Mouse (Mus musculus): ENCODE measurements at regions not wholly inside any gene's neighbourhood (a gene's known extent, or its start where the extent isn't known, plus 50 kb on each side); places are given as distances from the start of the nearest gene placed in this dataset.
A peak's percentile ranks its signal among the peaks of the same experiment; 100 is the strongest.

GRCm38 (mm10) chr5:133927054-133927453 lies 172.5 kb upstream of the Castor2 start:
- Histone ChIP-seq H3K9me3 (peaks cover 4% of the 10 kb centered on the region; the same call in 1 of the 2 replicates), H3K27ac (no peak overlapping the region), H3K4me1 (replicated peaks) (peaks cover 11% of the 10 kb centered on the region), H3K4me2 (no peak overlapping the region), H3K27me3 (no peaks in the 10 kb centered on the region), H3K4me3 (no peak overlapping the region), H3K9ac (no peak overlapping the region), H3K36me3 (no peaks in the 10 kb centered on the region)
- ATAC-seq (ENCODE audit: low FRiP score) = no peak
- WGBS = 78% methylated on average over 5 of the region's 5 CpGs

GRCm38 (mm10) chr5:133925184-133925900 lies 174.2 kb upstream of the Castor2 start:
- Histone ChIP-seq H3K36me3 (no peaks in the 10 kb centered on the region), H3K27ac (peak overlapping the region; percentile 85), H3K4me2 (no peak overlapping the region), H3K4me1 (replicated peaks) (peaks cover 11% of the 10 kb centered on the region), H3K9me3 (peaks cover 4% of the 10 kb centered on the region; the same call in 1 of the 2 replicates), H3K27me3 (no peaks in the 10 kb centered on the region), H3K9ac (no peak overlapping the region), H3K4me3 (no peak overlapping the region)
- peak; percentile 65 for ATAC-seq (ENCODE audit: low FRiP score)
- WGBS = 26% methylated on average over 5 of the region's 5 CpGs

DNA sequence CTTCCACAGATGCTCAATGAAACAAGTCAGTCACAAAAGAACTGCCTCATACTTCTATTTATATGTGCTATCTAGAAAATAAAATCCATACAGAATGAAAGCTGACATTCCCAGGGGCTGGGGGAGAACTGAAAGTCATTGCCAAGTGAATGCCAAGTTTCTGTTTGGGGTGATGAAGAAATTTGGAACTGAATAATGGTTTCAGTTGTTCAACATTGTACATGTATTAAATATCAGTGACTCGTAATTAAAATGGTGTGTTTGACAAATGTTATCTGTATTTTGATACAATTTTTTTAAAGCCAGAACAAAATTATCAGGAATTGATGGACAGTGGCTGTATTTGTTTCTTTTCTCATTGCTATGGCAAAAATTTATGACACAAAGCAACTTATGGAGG lies 177.3 kb upstream of the Castor2 start:
- H3K4me2 ChIP-seq = no peak overlapping the region
- H3K27me3 ChIP-seq = no peaks in the 10 kb centered on the region
- WGBS = 91% methylated on average over 1 of the region's 1 CpGs
- peaks cover 11% of the 10 kb centered on the region for H3K4me1 ChIP-seq (replicated peaks)
- H3K27ac ChIP-seq = no peak overlapping the region
- no peaks in the 10 kb centered on the region for H3K36me3 ChIP-seq
- no peak for ATAC-seq (ENCODE audit: low FRiP score)
- peaks cover 4% of the 10 kb centered on the region; the same call in 1 of the 2 replicates for H3K9me3 ChIP-seq
- no peak overlapping the region for H3K4me3 ChIP-seq
- H3K9ac ChIP-seq = no peak overlapping the region

- no peak overlapping the region for H3K27ac ChIP-seq
- H3K9ac ChIP-seq = no peak overlapping the region
- no peaks in the 10 kb centered on the region for H3K9me3 ChIP-seq
- no peaks in the 10 kb centered on the region for H3K27me3 ChIP-seq
- peaks cover 7% of the 10 kb centered on the region for H3K4me1 ChIP-seq (replicated peaks)
- no peak overlapping the region for H3K4me3 ChIP-seq
- ATAC-seq (ENCODE audit: low FRiP score) = no peak
- no peak overlapping the region for H3K4me2 ChIP-seq
- H3K36me3 ChIP-seq = no peaks in the 10 kb centered on the region
Measured at GRCm38 (mm10) chr5:133915734-133916550, 183.6 kb upstream of the Castor2 start.

GRCm38 (mm10) chr5:133907442-133907841 lies 192.1 kb upstream of the Castor2 start:
- no peak overlapping the region for H3K4me2 ChIP-seq
- H3K9ac ChIP-seq = no peak overlapping the region
- no peak overlapping the region for H3K4me3 ChIP-seq
- no peaks in the 10 kb centered on the region for H3K27me3 ChIP-seq
- no peaks in the 10 kb centered on the region for H3K36me3 ChIP-seq
- H3K27ac ChIP-seq = no peak overlapping the region
- H3K9me3 ChIP-seq = 0 out of 2 replicates have a peak, but pooled peaks cover 12% of the 10 kb centered on the region
- H3K4me1 ChIP-seq (replicated peaks) = no peaks in the 10 kb centered on the region
- ATAC-seq (ENCODE audit: low FRiP score) = no peak
- 88% methylated on average over 3 of the region's 3 CpGs for WGBS

GRCm38 (mm10) chr5:133898025-133898598 lies 201.4 kb upstream of the Castor2 start:
- 0 out of 2 replicates have a peak, but pooled peaks cover 4% of the 10 kb centered on the region for H3K9me3 ChIP-seq
- H3K9ac ChIP-seq = no peak overlapping the region
- H3K4me1 ChIP-seq (replicated peaks) = no peaks in the 10 kb centered on the region
- 77% methylated on average over 4 of the region's 4 CpGs for WGBS
- H3K36me3 ChIP-seq = no peaks in the 10 kb centered on the region
- ATAC-seq (ENCODE audit: low FRiP score) = no peak
- H3K27ac ChIP-seq = no peak overlapping the region
- no peak overlapping the region for H3K4me2 ChIP-seq
- H3K4me3 ChIP-seq = no peak overlapping the region
- 0 out of 2 replicates have a peak, but pooled peaks cover 2% of the 10 kb centered on the region for H3K27me3 ChIP-seq

DNA sequence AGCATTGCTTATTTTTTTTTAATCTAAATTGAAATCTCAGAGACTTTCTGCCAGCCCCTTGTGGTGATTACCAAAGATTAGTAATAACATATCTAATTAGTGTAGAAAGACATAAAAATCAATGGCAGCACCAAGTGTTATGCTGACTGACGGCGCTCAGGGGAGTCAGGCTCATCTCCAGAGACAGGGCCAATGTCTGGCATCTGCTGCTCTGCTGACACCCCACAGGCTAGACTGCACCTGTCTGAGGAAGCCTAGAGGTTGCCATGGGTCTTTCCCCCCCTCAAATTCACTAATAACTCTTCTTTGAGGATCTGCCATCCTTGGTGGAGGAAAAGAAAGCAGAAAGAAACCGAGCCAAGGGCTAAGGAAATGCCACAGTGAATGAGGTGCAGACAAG lies 208.8 kb upstream of the Castor2 start:
- 73% methylated on average over 3 of the region's 3 CpGs for WGBS
- no peaks in the 10 kb centered on the region for H3K9me3 ChIP-seq
- H3K4me2 ChIP-seq = no peak overlapping the region
- no peaks in the 10 kb centered on the region for H3K36me3 ChIP-seq
- H3K27me3 ChIP-seq = 0 out of 2 replicates have a peak, but pooled peaks cover 2% of the 10 kb centered on the region
- H3K9ac ChIP-seq = no peak overlapping the region
- no peak overlapping the region for H3K4me3 ChIP-seq
- H3K27ac ChIP-seq = no peak overlapping the region
- H3K4me1 ChIP-seq (replicated peaks) = peaks cover 3% of the 10 kb centered on the region
- ATAC-seq (ENCODE audit: low FRiP score) = no peak

- ATAC-seq (ENCODE audit: low FRiP score) = no peak
- Histone ChIP-seq H3K27ac (no peak overlapping the region; the same call in 1 of the 2 replicates), H3K4me3 (no peak overlapping the region), H3K9me3 (no peaks in the 10 kb centered on the region), H3K36me3 (no peaks in the 10 kb centered on the region), H3K27me3 (0 out of 2 replicates have a peak, but pooled peaks cover 3% of the 10 kb centered on the region), H3K4me1 (replicated peaks) (peaks cover 12% of the 10 kb centered on the region), H3K4me2 (no peak overlapping the region), H3K9ac (no peak overlapping the region)
- 62% methylated on average over 8 of the region's 8 CpGs for WGBS
Measured at GRCm38 (mm10) chr5:133889841-133890240, 209.7 kb upstream of the Castor2 start.

GRCm38 (mm10) chr5:133885507-133885906 lies 214.0 kb upstream of the Castor2 start:
- no peak for ATAC-seq (ENCODE audit: low FRiP score)
- peak overlapping the region; percentile 64 for H3K27ac ChIP-seq

DNA sequence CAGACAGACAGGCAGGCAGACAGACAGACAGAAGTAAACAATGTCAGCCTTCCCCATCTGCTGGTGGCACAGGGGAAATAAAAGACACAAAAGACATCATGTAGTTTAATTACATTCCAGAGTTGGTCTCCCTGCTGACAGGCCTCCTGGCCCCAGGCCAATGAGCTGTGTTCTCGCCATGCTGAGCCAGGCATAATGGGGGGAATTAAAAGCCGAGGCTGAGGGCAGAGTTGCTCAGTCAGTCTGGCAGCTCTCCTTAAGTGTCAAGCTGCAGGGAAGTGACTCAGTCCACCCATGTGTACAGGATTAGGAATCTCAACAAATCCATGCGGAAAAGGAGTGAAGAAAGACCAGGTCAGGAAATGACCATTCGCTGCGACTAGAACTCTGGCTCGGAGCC lies 214.5 kb upstream of the Castor2 start:
- WGBS = 15% methylated on average over 6 of the region's 6 CpGs
- ATAC-seq (ENCODE audit: low FRiP score) = peak; percentile 89

More at GRCm38 (mm10) chr5:133885507-133885906, 214.0 kb upstream of the Castor2 start:
- Histone ChIP-seq H3K9me3 (no peaks in the 10 kb centered on the region), H3K27me3 (peaks cover 10% of the 10 kb centered on the region), H3K4me3 (no peak overlapping the region), H3K9ac (no peak overlapping the region), H3K4me2 (no peak overlapping the region), H3K4me1 (replicated peaks) (peaks cover 19% of the 10 kb centered on the region), H3K36me3 (no peaks in the 10 kb centered on the region)
- 87% methylated on average over 5 of the region's 5 CpGs for WGBS

GRCm38 (mm10) chr5:133884593-133884992 lies 214.9 kb upstream of the Castor2 start:
- H3K4me3 ChIP-seq = no peak overlapping the region
- peak overlapping the region; percentile 73 for H3K27ac ChIP-seq
- peaks cover 10% of the 10 kb centered on the region for H3K27me3 ChIP-seq
- ATAC-seq (ENCODE audit: low FRiP score) = peak; percentile 61; the same call in 1 of the 2 replicates
- no peak overlapping the region for H3K9ac ChIP-seq
- H3K36me3 ChIP-seq = no peaks in the 10 kb centered on the region
- whole genome bisulfite sequencing = 18% methylated on average over 2 of the region's 2 CpGs
- no peaks in the 10 kb centered on the region for H3K9me3 ChIP-seq
- no peak overlapping the region for H3K4me2 ChIP-seq
- H3K4me1 ChIP-seq (replicated peaks) = peaks cover 16% of the 10 kb centered on the region

More for the DNA sequence above, 214.5 kb upstream of the Castor2 start:
- H3K27me3 ChIP-seq = peaks cover 10% of the 10 kb centered on the region
- H3K4me2 ChIP-seq = no peak overlapping the region
- H3K36me3 ChIP-seq = no peaks in the 10 kb centered on the region
- H3K4me3 ChIP-seq = no peak overlapping the region
- H3K27ac ChIP-seq = peak overlapping the region; percentile 73
- peaks cover 18% of the 10 kb centered on the region for H3K4me1 ChIP-seq (replicated peaks)
- no peak overlapping the region for H3K9ac ChIP-seq
- H3K9me3 ChIP-seq = no peaks in the 10 kb centered on the region

- peak; percentile 82 for ATAC-seq (ENCODE audit: low FRiP score)
- H3K9me3 ChIP-seq = peaks cover 1% of the 10 kb centered on the region; the same call in 1 of the 2 replicates
- H3K4me2 ChIP-seq = no peak overlapping the region
- H3K9ac ChIP-seq = no peak overlapping the region
- H3K4me1 ChIP-seq (replicated peaks) = peaks cover 10% of the 10 kb centered on the region
- H3K36me3 ChIP-seq = no peaks in the 10 kb centered on the region
- H3K27me3 ChIP-seq = no peaks in the 10 kb centered on the region
- peak overlapping the region; percentile 71; the same call in 1 of the 2 replicates for H3K27ac ChIP-seq
- no peak overlapping the region for H3K4me3 ChIP-seq
- WGBS = 26% methylated on average over 10 of the region's 10 CpGs
Measured at GRCm38 (mm10) chr5:133844483-133844882, 255.0 kb upstream of the Castor2 start.

Data from hindbrain, embryonic 13.5 days (tissue).